Mouse (Mus musculus) heart, embryonic 14.5 days (tissue): ENCODE results near the gene Dnpep. TPM values are rescaled to one million over a fixed set of nuclear protein-coding genes. Genes with fewer than 3 reads are reported as not detected.

ENCODE experiments used
- ATAC-seq: fragments of 200-750 bp; cut with Nextera tagmentation; 2 replicates; pipeline ENCODE4 v1.8.0; 2017; ENCODE audit warnings: low read depth, moderate TSS enrichment; ENCODE audit not compliant: insufficient number of reproducible peaks, insufficient read depth, low FRiP score
- H3K27ac ChIP-seq, 2 experiments: fragments of 200-500 bp in 1 of 2; fragments of 300-500 bp in 1 of 2; sonication (generic) in 1 of 2; replicated peaks in 1 of 2; 2 replicates each; pipeline ENCODE4 v1.5.1; 2012 to 2014; ENCODE audit warnings: low read depth in 2 of 2, low read length in 2 of 2, control low read depth in 1 of 2, mild to moderate bottlenecking in 1 of 2, mixed read lengths in 1 of 2; ENCODE audit not compliant: control insufficient read depth in 1 of 2, insufficient read depth in 1 of 2
- H3K27me3 ChIP-seq: fragments of 300-500 bp; sonication (generic); 2 replicates; pipeline ENCODE4 v1.6.1; 2014; ENCODE audit warnings: mild to moderate bottlenecking, low read length, control low read depth; ENCODE audit not compliant: control insufficient read depth, insufficient read depth
- H3K36me3 ChIP-seq: fragments of 300-500 bp; sonication (generic); 2 replicates; pipeline ENCODE4 v1.6.1; 2014; ENCODE audit warnings: mild to moderate bottlenecking, control low read depth, low read length, mixed read lengths; ENCODE audit not compliant: control insufficient read depth, insufficient read depth
- H3K4me1 ChIP-seq, 2 experiments: fragments of 200-500 bp in 1 of 2; fragments of 300-500 bp in 1 of 2; sonication (generic) in 1 of 2; 2 replicates each; pipeline ENCODE4 v1.6.1; 2012 to 2014; ENCODE audit warnings: low read length in 2 of 2, control low read depth in 1 of 2, mixed read lengths in 1 of 2; ENCODE audit not compliant: control insufficient read depth in 2 of 2, insufficient read depth in 2 of 2
- H3K4me2 ChIP-seq: fragments of 300-500 bp; sonication (generic); 2 replicates; pipeline ENCODE4 v1.6.1; 2014; ENCODE audit warnings: mild to moderate bottlenecking, low read length
- H3K4me3 ChIP-seq, 2 experiments: fragments of 200-500 bp in 1 of 2; fragments of 300-500 bp in 1 of 2; sonication (generic) in 1 of 2; 2 replicates each; pipeline ENCODE4 v1.5.1; 2012 to 2014; ENCODE audit warnings: low read length in 2 of 2, mild to moderate bottlenecking in 2 of 2, control low read depth in 1 of 2, low read depth in 1 of 2, moderate library complexity in 1 of 2; ENCODE audit not compliant: control insufficient read depth in 1 of 2, insufficient read depth in 1 of 2
- H3K9ac ChIP-seq: fragments of 300-500 bp; sonication (generic); 2 replicates; pipeline ENCODE4 v1.6.1; 2014; ENCODE audit warnings: mild to moderate bottlenecking, low read length
- H3K9me3 ChIP-seq: fragments of 300-500 bp; sonication (generic); 2 replicates; pipeline ENCODE4 v1.6.1; 2016; ENCODE audit warnings: low read length, control low read depth; ENCODE audit not compliant: control insufficient read depth
- polyA plus RNA-seq: library from polyadenylated mRNA; unstranded; fragments of >200 nt; fragmentation: Nextera tagmentation; extraction: Ambion mirVana; gene quantifications from 2 replicates; pipeline ENCODE4 v1.2.1, GENCODE M21; 2014

Gene Dnpep
- polyA plus RNA-seq, 1 experiment from 2014 or later = 128 TPM

GRCm38 (mm10) chr1:75261278-75261677 is 56.5 kb downstream of the Dnpep start:
- Histone ChIP-seq H3K4me3 (no peak overlapping the region), H3K9ac (no peak overlapping the region), H3K9me3 (no peaks in the 10 kb centered on the region), H3K4me2 (no peak overlapping the region), H3K27ac (no peak overlapping the region), H3K36me3 (no peaks in the 10 kb centered on the region), H3K4me1 (no peaks in the 10 kb centered on the region), H3K27me3 (peaks cover 40% of the 10 kb centered on the region)
- ATAC-seq = no peak

Other genes starting within 250 kb of the Dnpep start
- 7.6 and 7.8 TPM in 2 replicates for gene Nhej1, start 192.8 kb downstream of the Dnpep start, polyA plus RNA-seq
- gene Slc23a3, start 184.1 kb downstream of the Dnpep start, polyA plus RNA-seq = 0.72 and 1.4 TPM in 2 replicates
- 34.3 and 34.7 TPM in 2 replicates for gene Cnppd1, start 175.3 kb downstream of the Dnpep start, polyA plus RNA-seq
- gene Retreg2, start 175.2 kb downstream of the Dnpep start, polyA plus RNA-seq = 38.9 and 42.2 TPM in 2 replicates
- gene Zfand2b, start 149.3 kb downstream of the Dnpep start, polyA plus RNA-seq = 29.6 and 31.4 TPM in 2 replicates
- 9.6 and 11.1 TPM in 2 replicates for gene Abcb6, start 137.6 kb downstream of the Dnpep start, polyA plus RNA-seq
- 19.8 and 21.0 TPM in 2 replicates for gene Ankzf1, start 125.8 kb downstream of the Dnpep start, polyA plus RNA-seq
- gene Atg9a, start 125.8 kb downstream of the Dnpep start, polyA plus RNA-seq = 24.7 and 29.2 TPM in 2 replicates
- 7.2 and 8.4 TPM in 2 replicates for gene Glb1l, start 107.2 kb downstream of the Dnpep start, polyA plus RNA-seq
- 81.9 and 86.2 TPM in 2 replicates for gene Stk16, start 107.2 kb downstream of the Dnpep start, polyA plus RNA-seq
- 24.6 and 34.3 TPM in 2 replicates for gene Tuba4a, start 98.1 kb downstream of the Dnpep start, polyA plus RNA-seq
- not detected in 2 replicates for gene A630095N17Rik, start 85.9 kb downstream of the Dnpep start, polyA plus RNA-seq
- 16.9 and 17.8 TPM in 2 replicates for gene Dnajb2, start 81.6 kb downstream of the Dnpep start, polyA plus RNA-seq
- gene Ptprn, start 53.5 kb downstream of the Dnpep start, polyA plus RNA-seq = 0.38 and 0.41 TPM in 2 replicates
- gene Resp18, start 39.6 kb downstream of the Dnpep start, polyA plus RNA-seq = 0.53 TPM in 1 of 2 replicates, not detected in the other
- 351 and 377 TPM in 2 replicates for gene Des, start 42.3 kb upstream of the Dnpep start, polyA plus RNA-seq
- 52.4 and 53.4 TPM in 2 replicates for gene Speg, start 57.3 kb upstream of the Dnpep start, polyA plus RNA-seq
- gene Gmppa, start 117.9 kb upstream of the Dnpep start, polyA plus RNA-seq = 53.3 and 71.9 TPM in 2 replicates
- gene Asic4, start 132.4 kb upstream of the Dnpep start, polyA plus RNA-seq = 0.18 TPM in 1 of 2 replicates, not detected in the other
- 23.5 and 27.0 TPM in 2 replicates for gene Chpf, start 161.3 kb upstream of the Dnpep start, polyA plus RNA-seq
- 0.20 and 0.38 TPM in 2 replicates for gene Tmem198, start 161.5 kb upstream of the Dnpep start, polyA plus RNA-seq
- gene Obsl1, start 188.5 kb upstream of the Dnpep start, polyA plus RNA-seq = 109 and 124 TPM in 2 replicates
- gene Inha, start 189.1 kb upstream of the Dnpep start, polyA plus RNA-seq = 2.6 and 3.9 TPM in 2 replicates
- 11.3 and 11.8 TPM in 2 replicates for gene Stk11ip, start 203.5 kb upstream of the Dnpep start, polyA plus RNA-seq
- gene Slc4a3, start 228.3 kb upstream of the Dnpep start, polyA plus RNA-seq = 20.8 and 24.2 TPM in 2 replicates